Mouse (Mus musculus) kidney, postnatal 0 days (tissue): Measurements from ENCODE around the gene Gak. TPM values are rescaled to one million over a fixed set of nuclear protein-coding genes. Genes with fewer than 3 reads are reported as not detected.
A peak's percentile ranks its signal among the peaks of the same experiment; 100 is the strongest.
"Not testable (repeated sequence)": the region's sequence is repeated elsewhere in the genome, so short reads cannot be mapped to it uniquely, and the experiment has no call there.

Experiments used
- ATAC-seq: fragments of 200-750 bp; cut with Nextera tagmentation; replicated peaks from 2 replicates; pipeline ENCODE4 v1.8.0; 2017; ENCODE audit warnings: low read depth, moderate number of reproducible peaks, moderate TSS enrichment, moderate library complexity; ENCODE audit not compliant: low FRiP score
- DNase-seq: peaks from one replicate; pipeline ENCODE4 v3.0.0-alpha.2; 2016; ENCODE audit warnings: low spot score
- H3K27ac ChIP-seq: fragments of 300-500 bp; sonication (generic); 2 replicates; pipeline ENCODE4 v1.5.1; 2014; ENCODE audit warnings: mild to moderate bottlenecking
- H3K27me3 ChIP-seq: fragments of 300-500 bp; sonication (generic); 2 replicates; pipeline ENCODE4 v1.6.1; 2014; ENCODE audit warnings: low read length, mixed read lengths; ENCODE audit not compliant: insufficient read depth
- H3K36me3 ChIP-seq: fragments of 300-500 bp; sonication (generic); 2 replicates; pipeline ENCODE4 v1.6.1; 2014; ENCODE audit warnings: low read length, mixed read lengths; ENCODE audit not compliant: insufficient read depth
- H3K4me1 ChIP-seq: fragments of 300-500 bp; sonication (generic); replicated peaks from 2 replicates; pipeline ENCODE4 v1.6.1; 2014; ENCODE audit warnings: antibody characterized with exemption, low read length, mixed read lengths; ENCODE audit not compliant: insufficient read depth
- H3K4me2 ChIP-seq: fragments of 300-500 bp; sonication (generic); 2 replicates; pipeline ENCODE4 v1.6.1; 2014; ENCODE audit warnings: mild to moderate bottlenecking, low read length, moderate library complexity, mixed read lengths
- H3K4me3 ChIP-seq: fragments of 300-500 bp; sonication (generic); replicated peaks from 2 replicates; pipeline ENCODE4 v1.5.1; 2014; ENCODE audit warnings: low read depth, low read length
- H3K9ac ChIP-seq: fragments of 300-500 bp; sonication (generic); 2 replicates; pipeline ENCODE4 v1.6.1; 2014; ENCODE audit warnings: low read depth, low read length
- H3K9me3 ChIP-seq: fragments of 300-500 bp; sonication (generic); replicated peaks from 2 replicates; pipeline ENCODE4 v1.6.1; 2016; ENCODE audit warnings: low read length, inconsistent platforms, mixed read lengths
- CTCF ChIP-seq: IDR thresholded peaks from 2 replicates; pipeline ENCODE4 v1.5.1; 2016; ENCODE audit warnings: antibody characterized with exemption, low read depth, mild to moderate bottlenecking, moderate library complexity
- WGBS: fragments of 180-500 bp; shearing (Covaris S2); extraction: QIAGEN DNeasy Blood & Tissue Kit; methylation state at CpG from one replicate; pipeline ENCODE4 v1.1.7; 2014; 5-methylcytosine and 5-hydroxymethylcytosine counted together
- polyA plus RNA-seq: library from polyadenylated mRNA; unstranded; fragments of >200 nt; fragmentation: Nextera tagmentation; extraction: Ambion mirVana; gene quantifications from 2 replicates; pipeline ENCODE4 v1.2.1, GENCODE M21; 2015

Gene Gak
- polyA plus RNA-seq, 1 experiment from 2014 or later: 43.1 TPM

GRCm38 (mm10) chr5:108645651-108646342, 16.2 kb upstream of the Gak start:
- 91% methylated on average over 9 of the region's 9 CpGs for WGBS
- Histone ChIP-seq H3K9ac (no peak overlapping the region), H3K4me2 (no peak overlapping the region), H3K27ac (no peak overlapping the region), H3K36me3 (peaks cover 39% of the 10 kb centered on the region), H3K4me3 (no peak overlapping the region), H3K4me1 (no peaks in the 10 kb centered on the region), H3K9me3 (no peaks in the 10 kb centered on the region), H3K27me3 (no peaks in the 10 kb centered on the region)
- TF ChIP-seq CTCF: no peak; the same call in 1 of the 2 replicates
- DNase-seq (no peak), ATAC-seq (no peak)

- ATAC-seq (no peak), DNase-seq (no peak)
- 90% methylated on average over 2 of the region's 2 CpGs for WGBS
Measured at GRCm38 (mm10) chr5:108643674-108644073, 14.1 kb upstream of the Gak start.

GRCm38 (mm10) chr5:108636172-108636571, 6.6 kb upstream of the Gak start:
- H3K9me3 ChIP-seq: no peaks in the 10 kb centered on the region
- DNase-seq: no peak
- WGBS: 72% methylated on average over 4 of the region's 4 CpGs
- H3K36me3 ChIP-seq: no peaks in the 10 kb centered on the region
- H3K27ac ChIP-seq: no peak overlapping the region
- ATAC-seq: no peak
- no peak overlapping the region for H3K4me2 ChIP-seq
- TF ChIP-seq CTCF: no peak
- no peaks in the 10 kb centered on the region for H3K4me1 ChIP-seq
- no peaks in the 10 kb centered on the region for H3K27me3 ChIP-seq
- H3K9ac ChIP-seq: no peak overlapping the region
- H3K4me3 ChIP-seq: no peak overlapping the region

More at GRCm38 (mm10) chr5:108643674-108644073, 14.1 kb upstream of the Gak start:
- no peak overlapping the region for H3K27ac ChIP-seq
- no peaks in the 10 kb centered on the region for H3K4me1 ChIP-seq
- no peaks in the 10 kb centered on the region for H3K9me3 ChIP-seq
- no peaks in the 10 kb centered on the region for H3K27me3 ChIP-seq
- no peak overlapping the region for H3K4me2 ChIP-seq
- H3K4me3 ChIP-seq: no peak overlapping the region
- peaks cover 34% of the 10 kb centered on the region for H3K36me3 ChIP-seq
- no peak for TF ChIP-seq CTCF
- no peak overlapping the region for H3K9ac ChIP-seq

GRCm38 (mm10) chr5:108634088-108634487, 4.5 kb upstream of the Gak start:
- H3K4me1 ChIP-seq, H3K4me3 ChIP-seq, ATAC-seq, DNase-seq, H3K27ac ChIP-seq, H3K9ac ChIP-seq, H3K9me3 ChIP-seq, H3K36me3 ChIP-seq, H3K27me3 ChIP-seq, H3K4me2 ChIP-seq: not testable (repeated sequence)
- whole genome bisulfite sequencing: 92% methylated on average over 2 of the region's 3 CpGs

GRCm38 (mm10) chr5:108633676-108634075, 4.1 kb upstream of the Gak start:
- Histone ChIP-seq H3K9ac (no peak overlapping the region), H3K4me2 (no peak overlapping the region), H3K4me3 (no peak overlapping the region), H3K9me3 (no peaks in the 10 kb centered on the region), H3K36me3 (no peaks in the 10 kb centered on the region), H3K4me1 (no peaks in the 10 kb centered on the region), H3K27ac (no peak overlapping the region), H3K27me3 (no peaks in the 10 kb centered on the region)
- TF ChIP-seq CTCF: no peak
- 75% methylated on average over 4 of the region's 4 CpGs for WGBS
- no peak for DNase-seq
- no peak for ATAC-seq

- peak overlapping the region; percentile 94 for H3K4me2 ChIP-seq
- H3K36me3 ChIP-seq: peaks cover 7% of the 10 kb centered on the region; the same call in 1 of the 2 replicates
- no peaks in the 10 kb centered on the region for H3K9me3 ChIP-seq
- H3K27me3 ChIP-seq: no peaks in the 10 kb centered on the region
- 0 out of 2 replicates have a peak, but pooled peaks cover 8% of the 10 kb centered on the region for H3K4me1 ChIP-seq
- no peak for TF ChIP-seq CTCF
- DNase-seq (peak; percentile 29), ATAC-seq (peak; percentile 72)
- H3K27ac ChIP-seq: peak overlapping the region; percentile 95
- H3K4me3 ChIP-seq: peak overlapping the region; percentile 88
- 1% methylated on average over 32 of the region's 32 CpGs for WGBS
- H3K9ac ChIP-seq: peak overlapping the region; percentile 95
Measured at GRCm38 (mm10) chr5:108628891-108629633, 493 bp downstream of the Gak start.
